Mouse (Mus musculus): Measurements from ENCODE around the gene Bank1. TPM values are rescaled to one million over a fixed set of nuclear protein-coding genes. Genes with fewer than 3 reads are reported as not detected.
"Not testable (repeated sequence)": the region's sequence is repeated elsewhere in the genome, so short reads cannot be mapped to it uniquely, and the experiment has no call there.

The Bank1 gene
- 1 to 10 TPM; 1.3 to 7.6 TPM for polyA plus RNA-seq (2017; shearing (Covaris generic))

GRCm38 (mm10) chr3:136325783-136326182 is at the start of gene Bank1:
Bank1 (minus strand) TSS chr3:136326066.
- no peak for ATAC-seq

- ATAC-seq = no peak
Measured at GRCm38 (mm10) chr3:136369916-136370315, 44.0 kb upstream of the Bank1 start.

- ATAC-seq = no peak
Measured at GRCm38 (mm10) chr3:136369466-136369865, 43.6 kb upstream of the Bank1 start.

- no peak for ATAC-seq
Measured at GRCm38 (mm10) chr3:136368505-136368999, 42.7 kb upstream of the Bank1 start.

- ATAC-seq = no peak
Measured at GRCm38 (mm10) chr3:136349690-136350089, 23.8 kb upstream of the Bank1 start.

GRCm38 (mm10) chr3:136348611-136349010 is 22.7 kb upstream of the Bank1 start:
- no peak for ATAC-seq

GRCm38 (mm10) chr3:136347277-136347676 is 21.4 kb upstream of the Bank1 start:
- no peak for ATAC-seq

GRCm38 (mm10) chr3:136341911-136342310 is 16.0 kb upstream of the Bank1 start:
- ATAC-seq = no peak

GRCm38 (mm10) chr3:136339896-136340295 is 14.0 kb upstream of the Bank1 start:
- no peak for ATAC-seq

GRCm38 (mm10) chr3:136331135-136331534 is 5.3 kb upstream of the Bank1 start:
- ATAC-seq = no peak

GRCm38 (mm10) chr3:136330043-136330442 is 4.2 kb upstream of the Bank1 start:
- no peak for ATAC-seq

- ATAC-seq = no peak
Measured at GRCm38 (mm10) chr3:136329133-136329532, 3.3 kb upstream of the Bank1 start.

- not testable (repeated sequence) for ATAC-seq
Measured at GRCm38 (mm10) chr3:136324716-136325115, 1.1 kb downstream of the Bank1 start.

GRCm38 (mm10) chr3:136321936-136322335 is 3.9 kb downstream of the Bank1 start:
- no peak for ATAC-seq

- ATAC-seq = no peak
Measured at GRCm38 (mm10) chr3:136308487-136308886, 17.4 kb downstream of the Bank1 start.

GRCm38 (mm10) chr3:136306564-136307158 is 19.2 kb downstream of the Bank1 start:
- ATAC-seq = no peak

- ATAC-seq = no peak
Measured at GRCm38 (mm10) chr3:136302541-136302940, 23.3 kb downstream of the Bank1 start.

GRCm38 (mm10) chr3:136300810-136301209 is 25.1 kb downstream of the Bank1 start:
- not testable (repeated sequence) for ATAC-seq

- ATAC-seq = no peak
Measured at GRCm38 (mm10) chr3:136297355-136297754, 28.5 kb downstream of the Bank1 start.

- no peak for ATAC-seq
Measured at GRCm38 (mm10) chr3:136295250-136295649, 30.6 kb downstream of the Bank1 start.

GRCm38 (mm10) chr3:136287883-136288282 is 38.0 kb downstream of the Bank1 start:
- no peak for ATAC-seq

GRCm38 (mm10) chr3:136264969-136265595 is 60.8 kb downstream of the Bank1 start:
- ATAC-seq = no peak

GRCm38 (mm10) chr3:136257761-136258160 is 68.1 kb downstream of the Bank1 start:
- no peak for ATAC-seq

- ATAC-seq = no peak
Measured at GRCm38 (mm10) chr3:136254713-136255112, 71.2 kb downstream of the Bank1 start.

All from activated CD4-positive, CD25-positive, alpha-beta regulatory T cell, adult 4 months (primary cell).